Mouse (Mus musculus): Measurements from ENCODE around the gene Dr1.

DNA sequence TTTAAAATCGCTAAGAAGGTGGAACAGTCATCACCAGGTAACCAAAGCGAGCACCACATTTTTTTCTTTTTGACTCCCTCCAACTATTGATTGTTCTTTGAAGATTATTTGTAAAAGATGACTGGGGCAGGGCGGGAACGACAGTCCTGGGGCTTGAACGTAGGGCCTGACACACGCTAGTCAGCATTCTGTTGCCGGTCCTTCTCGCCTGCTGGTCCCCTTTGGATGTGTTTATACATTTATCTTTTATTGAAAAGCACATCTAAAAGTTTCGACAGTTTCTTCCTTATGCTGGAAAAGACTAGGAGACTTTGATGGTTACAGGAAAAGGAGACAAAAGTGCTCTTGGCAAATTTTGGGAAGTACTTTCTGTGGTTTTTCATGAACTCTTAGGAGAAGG, 1.7 kb downstream of the Dr1 start:
- no peak for TF ChIP-seq CTCF (IDR thresholded peaks at IDR 0.05; ENCODE audit: extremely low read depth, insufficient read depth, low read length)
- TF ChIP-seq POLR2A (IDR thresholded peaks at IDR 0.05; ENCODE audit: extremely low read depth, insufficient read depth, low read length), result no peak

Measured in cortical plate, adult 2 months (tissue).